Mouse (Mus musculus) gastrocnemius, adult 8-10 months (tissue): Measurements from ENCODE around the gene Hyal2. TPM values are rescaled to one million over a fixed set of nuclear protein-coding genes. Genes with fewer than 3 reads are reported as not detected.
"Not testable (repeated sequence)": the region's sequence is repeated elsewhere in the genome, so short reads cannot be mapped to it uniquely, and the experiment has no call there.

ENCODE experiments used
- DNase-seq, 2 experiments: peaks; one replicate each; pipeline ENCODE4 v3.0.0; 2022; ENCODE audit warnings: low spot score in 2 of 2
- total RNA-seq, 4 experiments: library from RNA; stranded (reverse); gene quantifications; 2 replicates each; pipeline ENCODE4 v1.2.4; 2022

The Hyal2 gene
- total RNA-seq, 4 experiments from 2014 or later, result 12.7 to 18.6 (median 16.7) TPM

- peak; percentile 78 to 86 for DNase-seq
These were observed 851 bp downstream of the Hyal2 start for GRCm38 (mm10) chr9:107568331-107569261.

DNA sequence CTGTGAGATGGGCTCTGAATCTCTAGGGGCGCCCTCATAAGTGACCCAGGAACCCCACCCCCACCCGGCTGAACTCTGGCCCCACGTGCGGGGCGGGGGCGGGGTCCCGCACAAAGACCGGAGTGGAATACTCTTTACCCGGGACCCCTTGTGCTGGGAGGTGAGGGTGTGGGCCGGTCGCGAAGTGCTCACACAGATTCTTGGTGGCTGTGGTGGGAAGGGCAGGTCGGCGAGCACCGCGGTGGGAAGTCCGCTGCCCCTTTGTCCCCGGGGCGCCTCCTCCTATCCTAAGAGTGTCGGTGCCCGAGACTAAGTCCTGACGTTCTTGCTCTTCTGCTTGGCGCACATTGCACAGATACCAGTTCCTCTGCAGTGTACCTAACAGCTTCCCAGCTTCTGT, 1.5 kb downstream of the Hyal2 start:
- no peak for DNase-seq

- DNase-seq, result no peak
These were observed 2.3 kb downstream of the Hyal2 start for GRCm38 (mm10) chr9:107570016-107570415.

DNA sequence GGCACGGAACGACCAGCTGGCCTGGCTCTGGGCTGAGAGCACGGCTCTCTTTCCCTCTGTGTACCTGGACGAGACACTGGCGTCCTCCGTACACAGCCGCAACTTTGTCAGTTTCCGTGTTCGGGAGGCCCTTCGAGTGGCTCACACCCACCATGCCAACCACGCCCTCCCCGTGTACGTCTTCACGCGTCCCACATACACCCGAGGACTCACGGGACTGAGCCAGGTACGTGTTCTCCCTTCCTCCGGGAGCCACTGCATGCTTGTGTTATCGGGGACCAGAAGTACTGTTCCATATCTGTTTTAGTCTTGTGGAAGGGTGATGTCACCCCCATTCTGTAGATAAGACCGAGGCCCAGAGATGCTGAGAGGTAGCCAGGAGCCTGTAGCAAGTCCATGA, 3.1 kb downstream of the Hyal2 start:
- no peak for DNase-seq

GRCm38 (mm10) chr9:107571534-107572326, 4.0 kb downstream of the Hyal2 start:
- no peak for DNase-seq

DNA sequence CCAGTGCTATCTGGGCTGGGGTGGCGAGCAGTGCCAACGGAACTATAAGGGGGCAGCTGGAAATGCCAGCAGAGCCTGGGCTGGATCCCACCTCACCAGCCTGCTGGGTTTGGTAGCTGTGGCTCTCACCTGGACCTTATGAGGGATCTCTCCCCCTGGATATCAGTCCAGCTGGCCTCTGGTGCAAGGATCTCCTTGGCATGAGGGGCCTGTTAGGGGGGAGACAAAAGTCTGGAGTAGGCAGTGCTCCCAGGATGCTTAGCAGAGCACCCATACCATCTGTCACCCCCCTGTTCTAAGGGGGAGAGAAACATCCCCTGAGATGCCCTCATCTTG, 4.5 kb downstream of the Hyal2 start:
- DNase-seq, result no peak

DNA sequence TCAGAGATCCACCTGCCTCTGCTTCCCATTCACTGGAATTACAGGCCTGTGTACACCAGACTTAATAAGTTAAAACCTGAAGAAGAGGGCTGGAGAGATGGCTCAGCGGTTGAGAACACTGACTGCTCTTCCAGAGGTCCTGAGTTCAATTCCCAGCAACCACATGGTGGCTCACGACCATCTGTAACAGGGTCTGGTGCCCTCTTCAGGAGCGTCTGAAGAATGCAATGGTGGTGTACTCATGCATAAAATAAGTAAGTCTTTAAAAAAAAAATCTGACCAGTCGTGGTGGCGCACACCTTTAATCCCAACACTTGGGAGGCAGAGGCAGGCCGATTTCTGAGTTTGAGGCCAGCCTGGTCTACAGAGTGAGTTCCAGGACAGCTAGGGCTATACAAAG, 6.0 kb downstream of the Hyal2 start:
- not testable (repeated sequence) for DNase-seq

- DNase-seq, result no peak
These were observed 8.0 kb downstream of the Hyal2 start for GRCm38 (mm10) chr9:107575579-107576356.

- DNase-seq, result peak; percentile 76 to 78
These were observed 8.8 kb downstream of the Hyal2 start, which contains the start of gene Hyal1 for GRCm38 (mm10) chr9:107576357-107577107. Hyal1 (plus strand) TSS chr9:107576927.

GRCm38 (mm10) chr9:107577871-107578270, 10.1 kb downstream of the Hyal2 start:
- DNase-seq, result no peak

GRCm38 (mm10) chr9:107578587-107578986, 10.8 kb downstream of the Hyal2 start, which contains the start of gene Naa80:
Naa80 (plus strand) TSS chr9:107578887.
- DNase-seq, result no peak

- DNase-seq, result no peak
These were observed 11.5 kb downstream of the Hyal2 start for GRCm38 (mm10) chr9:107579023-107579900.

DNA sequence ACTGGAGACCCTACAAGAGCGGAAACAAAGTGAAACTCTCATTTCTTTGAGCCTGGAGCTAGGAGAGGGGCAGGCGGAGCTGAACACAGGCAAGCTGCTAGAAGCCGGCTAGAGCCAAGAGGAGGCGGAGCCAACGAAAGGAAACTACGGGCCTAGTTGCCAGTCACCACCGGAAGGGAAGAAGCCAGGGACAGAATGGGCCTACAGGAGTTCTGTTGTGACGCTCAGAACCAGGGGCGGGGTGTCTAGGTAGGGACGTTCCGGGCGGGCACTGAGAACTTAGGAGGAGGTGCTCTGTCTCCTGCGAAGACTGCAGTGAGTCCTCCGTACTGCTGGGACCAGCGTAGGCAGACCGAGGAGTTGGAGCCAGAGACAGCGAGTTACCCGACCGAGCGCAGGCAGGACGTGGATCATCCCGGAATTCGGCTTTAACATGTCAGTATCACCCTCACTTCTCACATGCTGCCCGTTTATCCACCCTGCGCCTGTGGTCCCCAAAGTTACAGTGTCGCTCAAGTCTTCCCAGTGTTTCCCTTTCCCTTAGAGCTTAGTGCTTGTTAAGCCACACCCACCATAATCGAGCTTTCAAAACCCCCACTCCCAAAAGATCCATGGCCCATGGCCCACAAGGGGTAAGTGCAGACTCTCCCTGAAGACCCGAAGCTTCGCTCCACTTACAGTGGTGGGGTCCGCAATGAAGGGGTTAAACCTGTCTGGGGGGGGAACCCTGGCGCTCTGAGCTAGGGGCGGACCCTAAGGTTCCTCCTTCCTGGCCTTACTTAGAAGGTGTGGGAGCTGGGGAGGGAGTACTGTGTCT, 13.0 kb downstream of the Hyal2 start, which contains the start of gene Hyal3:
TSS of gene Hyal3 (plus strand) at position 318 of the 817 bp plus-strand sequence.
- peak; percentile 82 to 85 for DNase-seq

DNA sequence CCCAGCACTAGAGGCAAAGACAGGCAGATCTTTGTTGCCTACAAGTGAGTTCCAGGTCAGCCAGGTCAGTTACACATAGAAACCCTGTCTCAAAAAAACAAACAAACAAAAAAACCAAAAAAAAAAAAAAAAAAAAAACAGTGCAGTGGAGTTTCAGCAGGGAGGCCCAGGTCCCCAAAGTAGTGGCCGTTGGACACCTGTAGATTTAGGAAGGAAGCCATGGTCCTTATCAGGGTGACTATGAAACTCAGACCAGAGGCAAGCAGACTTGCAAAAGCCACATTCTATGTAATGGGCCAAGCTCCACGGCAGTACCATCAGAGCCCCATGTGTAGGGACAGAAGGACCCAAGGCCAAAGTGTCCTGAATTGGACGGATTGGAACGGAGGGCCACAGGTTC, 13.8 kb downstream of the Hyal2 start:
- DNase-seq, result no peak

DNA sequence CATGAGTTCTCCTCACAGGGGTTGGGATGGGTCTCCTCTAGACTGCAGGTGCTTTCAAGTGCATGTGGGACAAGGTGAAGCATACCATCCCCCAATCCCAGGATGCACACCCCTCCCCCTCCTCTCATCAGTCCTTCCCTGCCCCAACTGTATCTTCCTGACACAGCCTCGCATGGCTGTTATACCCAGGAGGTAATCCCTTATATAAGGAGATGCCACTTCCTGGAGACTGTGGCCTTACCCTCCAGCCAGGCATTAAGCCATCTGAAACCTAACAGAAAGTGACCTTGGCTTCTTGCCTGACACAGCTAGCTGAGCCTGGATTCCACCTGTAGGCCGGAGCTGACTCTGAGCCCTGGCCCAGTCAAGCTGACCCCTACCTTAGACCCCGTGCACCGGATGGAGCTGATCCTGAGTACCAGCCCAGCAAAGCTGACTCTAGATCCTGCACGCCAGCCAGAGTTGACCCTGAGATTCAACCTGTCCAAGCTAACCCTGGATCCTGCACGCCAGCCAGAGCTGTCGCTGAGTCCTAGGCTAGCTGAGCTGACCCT, 14.8 kb downstream of the Hyal2 start:
- DNase-seq, result no peak

GRCm38 (mm10) chr9:107583174-107583573, 15.4 kb downstream of the Hyal2 start:
- DNase-seq, result no peak

GRCm38 (mm10) chr9:107586504-107586903, 18.8 kb downstream of the Hyal2 start:
- no peak for DNase-seq
